ENCODE assay signal across 8 mouse cellular contexts in genomic region chr9:28084273-28084726, GRCm38 (mm10).
DNase-seq lines count a peak whose midpoint lies in the region; ATAC-seq and TF ChIP-seq lines count a peak whose summit lies in the region.

No protein-coding gene starts in this region.

- H3K27ac ChIP-seq in heart, embryonic 10.5 days = 0 out of 2 replicates have a peak overlapping the region, but pooled peaks have one; percentile 42
- H3K27ac ChIP-seq in heart, adult 2 months = no peak overlapping the region
- peak overlapping the region; percentile 52 for H3K27ac ChIP-seq in stomach, embryonic 14.5 days (ENCODE audit: low read length)
- no peak overlapping the region for H3K27ac ChIP-seq in stomach, postnatal 0 days (replicated peaks)
- H3K27ac ChIP-seq in lung, postnatal 0 days (ENCODE audit: low read length) = no peak overlapping the region

- H3K4me1 ChIP-seq in heart, embryonic 10.5 days = peaks cover 6% of the 10 kb centered on the region
- peaks cover 1% of the 10 kb centered on the region; the same call in 1 of the 2 replicates for H3K4me1 ChIP-seq in heart, adult 2 months (ENCODE audit: control insufficient read depth, insufficient read depth, low read length)
- H3K4me1 ChIP-seq in stomach, embryonic 14.5 days (ENCODE audit: control insufficient read depth, insufficient read depth, low read length) = peaks cover 5% of the 10 kb centered on the region; the same call in 1 of the 2 replicates
- no peaks in the 10 kb centered on the region for H3K4me1 ChIP-seq in stomach, postnatal 0 days (replicated peaks; ENCODE audit: control insufficient read depth, insufficient read depth)
- H3K4me1 ChIP-seq in lung, postnatal 0 days (ENCODE audit: insufficient read depth, low read depth, low read length) = no peaks in the 10 kb centered on the region

- ATAC-seq in stomach, embryonic 14.5 days (ENCODE audit: insufficient number of reproducible peaks, insufficient read depth, low FRiP score, low read depth) = peak; percentile 56; the same call in 1 of the 2 replicates
- ATAC-seq in stomach, postnatal 0 days (ENCODE audit: low FRiP score, low TSS enrichment) = no peak
- peak; percentile 53 for ATAC-seq in lung, postnatal 0 days
- no peak for ATAC-seq in inflammation-experienced regulatory T-cells, adult 6 months
- no peak for ATAC-seq in megakaryocyte progenitor cell, adult 5-6 weeks (replicated peaks; ENCODE audit: poor library complexity)

- no peaks in the 10 kb centered on the region for H3K79me2 ChIP-seq in heart, adult 2 months (replicated peaks; ENCODE audit: control insufficient read depth, insufficient read depth, low read length)

- intact Hi-C loops in heart, adult 2 months (cut with DNase I) = no loop called here

- 13% methylated on average over 2 of the region's 2 CpGs for WGBS in heart, embryonic 10.5 days
- WGBS in heart, adult 2 months = 29% methylated on average over 2 of the region's 2 CpGs
- 10% methylated on average over 2 of the region's 2 CpGs for WGBS in stomach, embryonic 14.5 days
- WGBS in stomach, postnatal 0 days = 23% methylated on average over 2 of the region's 2 CpGs
- WGBS in lung, postnatal 0 days = 16% methylated on average over 2 of the region's 2 CpGs

- DNase-seq in heart, embryonic 10.5 days (ENCODE audit: low spot score) = peak; percentile 79
- no peak for DNase-seq in heart, adult 2 months
- no peak for DNase-seq in stomach, postnatal 0 days (ENCODE audit: low spot score)
- DNase-seq in lung, postnatal 0 days (ENCODE audit: low spot score) = peak; percentile 31
- peak; percentile 27 for DNase-seq in telencephalon, adult 2 months (ENCODE audit: low read depth, low spot score)

- no peaks in the 10 kb centered on the region for H3K36me3 ChIP-seq in heart, embryonic 10.5 days
- H3K36me3 ChIP-seq in heart, adult 2 months (ENCODE audit: control insufficient read depth, insufficient read depth, low read length) = no peaks in the 10 kb centered on the region
- H3K36me3 ChIP-seq in stomach, embryonic 14.5 days (ENCODE audit: control insufficient read depth, insufficient read depth, low read length) = no peaks in the 10 kb centered on the region
- H3K36me3 ChIP-seq in stomach, postnatal 0 days (ENCODE audit: control insufficient read depth, insufficient read depth, low read length) = no peaks in the 10 kb centered on the region
- H3K36me3 ChIP-seq in lung, postnatal 0 days (ENCODE audit: insufficient read depth, low read length) = no peaks in the 10 kb centered on the region

- no peaks in the 10 kb centered on the region for H3K9me3 ChIP-seq in heart, embryonic 10.5 days
- H3K9me3 ChIP-seq in stomach, embryonic 14.5 days (ENCODE audit: control insufficient read depth, low read depth, low read length) = no peaks in the 10 kb centered on the region
- H3K9me3 ChIP-seq in stomach, postnatal 0 days (ENCODE audit: control insufficient read depth, low read length) = no peaks in the 10 kb centered on the region
- H3K9me3 ChIP-seq in lung, postnatal 0 days (ENCODE audit: low read length) = no peaks in the 10 kb centered on the region

- no peak overlapping the region for H3K4me2 ChIP-seq in stomach, embryonic 14.5 days (replicated peaks; ENCODE audit: low read depth, low read length)
- H3K4me2 ChIP-seq in stomach, postnatal 0 days (replicated peaks; ENCODE audit: low read depth) = no peak overlapping the region
- H3K4me2 ChIP-seq in lung, postnatal 0 days (replicated peaks; ENCODE audit: low read depth, low read length) = no peak overlapping the region

- no peak for TF ChIP-seq EP300 in heart, adult 2 months (IDR thresholded peaks at IDR 0.05; ENCODE audit: insufficient read depth, low read depth, low read length)
- TF ChIP-seq EP300 in stomach, postnatal 0 days (optimal IDR thresholded peaks at IDR 0.05) = no peak
- TF ChIP-seq EP300 in lung, postnatal 0 days (IDR thresholded peaks at IDR 0.05) = no peak

- TF ChIP-seq POLR2A in heart, adult 2 months (IDR thresholded peaks at IDR 0.05; ENCODE audit: insufficient read depth, low read depth, low read length) = no peak

- H3K4me3 ChIP-seq in heart, embryonic 10.5 days = no peak overlapping the region
- no peak overlapping the region for H3K4me3 ChIP-seq in heart, adult 2 months
- H3K4me3 ChIP-seq in stomach, embryonic 14.5 days (ENCODE audit: low read depth, low read length) = no peak overlapping the region
- H3K4me3 ChIP-seq in stomach, postnatal 0 days (ENCODE audit: low read depth, low read length) = no peak overlapping the region
- H3K4me3 ChIP-seq in lung, postnatal 0 days (ENCODE audit: low read depth, low read length) = no peak overlapping the region

- H3K27me3 ChIP-seq in heart, embryonic 10.5 days (ENCODE audit: insufficient read depth, poor library complexity, severe bottlenecking) = no peaks in the 10 kb centered on the region
- H3K27me3 ChIP-seq in heart, adult 2 months (ENCODE audit: control insufficient read depth, insufficient read depth, low read length) = no peaks in the 10 kb centered on the region
- H3K27me3 ChIP-seq in stomach, embryonic 14.5 days (ENCODE audit: control insufficient read depth, insufficient read depth, low read length) = no peaks in the 10 kb centered on the region
- H3K27me3 ChIP-seq in stomach, postnatal 0 days (ENCODE audit: control insufficient read depth, insufficient read depth, low read length) = no peaks in the 10 kb centered on the region
- no peaks in the 10 kb centered on the region for H3K27me3 ChIP-seq in lung, postnatal 0 days (replicated peaks; ENCODE audit: insufficient read depth, low read length)

- no peak overlapping the region for H3K9ac ChIP-seq in heart, adult 2 months (ENCODE audit: low read depth, low read length)
- H3K9ac ChIP-seq in stomach, embryonic 14.5 days (replicated peaks; ENCODE audit: low read depth, low read length) = no peak overlapping the region
- no peak overlapping the region for H3K9ac ChIP-seq in stomach, postnatal 0 days (ENCODE audit: low read length)
- no peak overlapping the region for H3K9ac ChIP-seq in lung, postnatal 0 days (replicated peaks; ENCODE audit: low read depth)

- TF ChIP-seq CTCF in heart, adult 2 months (IDR thresholded peaks at IDR 0.05) = no peak
- no peak for TF ChIP-seq CTCF in stomach, postnatal 0 days (IDR thresholded peaks at IDR 0.05; ENCODE audit: low read depth)
- TF ChIP-seq CTCF in lung, postnatal 0 days (IDR thresholded peaks at IDR 0.05) = no peak

Comparison
In these comparisons a context has a peak if more than half of its experiments do, and no peak if none do; other contexts are left out.
1. DNase-seq: peak in heart, embryonic 10.5 days (single experiment), lung, postnatal 0 days (single experiment) and telencephalon, adult 2 months (single experiment); none in heart, adult 2 months (0 of 2) and stomach, postnatal 0 days (single experiment).
2. H3K27ac ChIP-seq: peak in heart, embryonic 10.5 days (single experiment) and stomach, embryonic 14.5 days (single experiment); none in heart, adult 2 months (single experiment), stomach, postnatal 0 days (single experiment) and lung, postnatal 0 days (single experiment).
3. ATAC-seq: peak in stomach, embryonic 14.5 days (single experiment) and lung, postnatal 0 days (single experiment); none in stomach, postnatal 0 days (single experiment), inflammation-experienced regulatory T-cells, adult 6 months (single experiment) and megakaryocyte progenitor cell, adult 5-6 weeks (single experiment).